Mouse (Mus musculus) MN1 (cell line): ENCODE measurements around the gene C2cd2l.
A peak's percentile ranks its signal among the peaks of the same experiment; 100 is the strongest.

Experiments
- DNase-seq: peaks from one replicate; pipeline ENCODE4 v3.0.0-alpha.2; 2016; ENCODE audit warnings: low spot score

C2cd2l gene

DNA sequence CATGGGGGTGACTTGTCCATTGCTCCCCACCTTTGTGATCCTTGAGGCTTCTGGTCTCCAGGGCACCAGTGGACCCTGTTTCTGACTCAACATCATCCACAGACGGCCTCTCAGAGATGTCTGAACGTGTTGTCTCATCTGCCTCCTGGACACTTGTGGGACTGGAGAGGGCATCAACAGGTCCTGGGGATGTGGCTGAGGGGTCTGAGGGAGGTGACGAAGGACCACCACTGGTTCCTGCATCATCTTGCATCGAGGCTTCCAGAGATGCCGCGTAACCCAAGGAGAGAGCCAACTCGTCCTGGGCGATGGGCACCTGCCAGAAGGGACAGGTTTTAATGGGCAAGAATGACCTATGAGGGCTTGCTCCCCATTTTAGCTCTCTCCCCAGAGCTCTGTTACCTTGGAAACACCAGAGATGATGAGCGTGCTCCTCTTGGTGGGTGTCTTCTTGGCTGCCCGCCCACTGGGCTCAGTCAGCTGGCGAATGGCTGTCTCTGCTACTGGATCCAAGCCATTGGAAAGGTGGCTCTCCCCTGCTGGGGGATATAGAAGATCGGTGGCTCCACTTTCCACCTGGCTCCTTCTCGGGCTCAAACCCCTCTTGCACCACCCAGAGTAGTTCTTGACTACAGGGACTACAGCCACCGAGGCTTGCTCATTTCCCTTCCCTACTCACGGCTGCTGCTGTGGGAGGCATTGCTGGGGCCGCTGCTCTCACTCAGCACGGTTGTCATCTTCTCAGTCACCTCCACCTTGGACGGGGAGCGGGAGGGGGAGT, 6.4 kb downstream of the C2cd2l start:
- DNase-seq: no peak

DNA sequence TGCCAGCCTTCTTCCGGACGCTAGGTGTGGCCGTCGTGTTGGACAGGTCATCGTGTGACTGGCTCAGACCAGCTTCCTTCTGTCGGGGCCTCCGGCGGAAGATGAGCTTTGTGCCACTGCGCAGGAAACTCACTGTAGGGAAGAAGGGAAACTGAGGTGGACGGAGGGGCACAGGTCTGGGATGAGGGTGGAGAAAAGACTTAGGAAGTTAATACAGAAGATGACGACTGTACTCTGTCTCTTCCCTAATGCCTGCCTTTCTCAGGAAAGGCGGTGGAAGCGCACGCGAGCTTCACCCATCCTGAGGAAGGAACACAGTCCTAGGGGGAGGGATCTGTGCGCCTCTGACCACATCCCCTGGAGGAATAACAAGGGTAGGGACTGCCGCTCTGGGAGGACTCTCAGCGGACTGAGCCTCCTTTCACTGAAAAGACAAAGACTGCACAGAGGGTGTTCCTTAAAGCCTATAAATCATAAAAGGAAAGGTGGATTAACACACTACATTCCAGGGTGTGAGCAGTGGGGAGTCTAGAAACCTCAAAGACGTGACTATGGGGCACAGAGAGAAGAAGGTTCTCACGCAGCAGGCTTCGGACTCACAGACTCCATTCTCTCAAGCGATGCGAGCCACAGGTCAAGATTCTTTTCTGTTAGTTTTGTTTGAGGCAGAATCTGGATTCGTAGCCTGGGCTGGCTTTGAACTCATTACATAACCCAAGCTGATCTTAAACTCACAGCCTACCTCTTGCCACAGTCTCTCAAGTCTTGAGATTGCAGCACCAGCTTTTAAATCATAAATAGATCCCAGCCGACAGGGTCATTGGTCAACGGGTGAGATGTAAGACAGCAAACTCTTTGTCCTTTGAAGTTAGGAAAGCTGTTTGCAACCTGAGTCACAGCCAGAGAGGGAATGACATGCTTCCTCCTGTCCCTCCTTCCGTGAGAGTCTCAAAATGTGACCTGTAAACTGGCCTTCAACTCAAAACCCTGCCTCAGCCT, 8.7 kb downstream of the C2cd2l start:
- no peak for DNase-seq

DNA sequence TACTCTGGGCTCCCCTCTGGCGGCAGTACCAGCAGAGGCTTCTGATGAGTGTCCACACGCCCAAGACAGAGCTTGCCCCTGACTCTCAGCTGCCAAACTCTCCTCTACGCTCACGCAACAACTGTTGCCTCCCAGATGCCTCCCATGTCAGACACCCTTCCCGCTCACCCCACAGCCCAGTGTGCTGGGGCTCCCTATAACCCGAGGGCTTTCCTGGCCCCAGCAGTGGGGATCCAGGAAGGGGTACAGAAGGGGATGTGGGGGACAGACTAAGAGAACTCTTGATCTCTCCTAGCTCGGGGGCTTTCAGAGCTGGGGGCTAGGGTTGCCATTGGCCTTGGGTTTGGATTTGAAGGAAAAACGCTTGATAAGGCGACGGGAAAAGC, 9.3 kb downstream of the C2cd2l start:
- DNase-seq: no peak

DNA sequence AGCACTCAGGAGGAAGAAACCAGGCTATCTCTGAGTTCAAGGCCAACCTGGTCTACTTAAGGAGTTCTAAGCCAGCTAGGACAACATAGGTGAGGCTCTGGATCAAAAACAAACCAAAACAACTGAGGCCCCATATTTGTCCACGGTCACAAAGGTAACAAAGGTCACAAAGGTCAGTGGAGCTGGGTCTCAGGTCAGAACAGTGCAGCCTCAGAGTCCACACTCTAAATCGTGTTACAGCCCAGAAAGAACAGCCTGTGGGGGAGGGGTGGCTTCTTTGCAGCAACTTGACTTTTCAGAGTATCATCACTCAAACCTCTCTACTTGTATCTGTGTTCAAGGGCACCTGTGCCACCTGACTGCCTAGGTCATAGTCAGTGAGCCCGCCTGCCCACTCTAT, 10.3 kb downstream of the C2cd2l start:
- DNase-seq: no peak

DNA sequence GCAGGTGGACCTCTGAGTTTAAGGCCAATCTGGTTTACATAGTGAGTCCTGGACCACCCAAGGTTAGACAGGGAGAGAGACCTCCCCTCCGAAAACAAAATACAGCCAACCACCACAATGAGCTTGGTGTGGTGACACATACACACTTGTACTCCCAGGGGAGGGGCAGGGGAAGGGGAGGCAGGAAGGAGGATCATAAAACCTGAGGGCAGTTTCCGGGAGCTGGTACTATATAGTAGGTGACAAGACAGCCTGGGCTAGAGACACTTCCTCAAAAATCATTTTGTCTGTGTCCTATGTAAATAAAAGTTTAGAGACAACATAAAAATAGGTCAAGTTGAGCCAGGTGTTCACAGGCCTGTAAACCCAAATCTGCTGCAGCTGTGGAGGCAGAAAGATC, 12.8 kb downstream of the C2cd2l start:
- DNase-seq: no peak

DNA sequence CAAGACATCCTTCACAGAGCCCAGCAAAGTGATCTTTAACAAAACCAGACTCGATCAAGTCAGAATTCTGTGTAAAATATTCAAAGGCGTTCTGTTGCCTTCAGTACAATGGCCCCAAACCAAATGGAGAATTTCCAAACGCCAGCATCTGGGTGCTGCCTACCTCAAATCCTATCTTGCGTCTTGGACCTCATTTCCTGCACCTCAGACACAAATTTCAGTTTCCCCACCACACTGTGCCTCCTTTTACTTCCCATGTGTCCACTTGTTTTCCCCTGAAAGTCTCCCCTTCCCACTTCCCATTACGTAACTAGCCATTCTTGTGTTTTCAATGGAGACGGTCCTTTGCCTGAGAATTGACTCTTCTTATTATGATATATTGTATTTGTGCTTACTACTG, 13.6 kb downstream of the C2cd2l start:
- DNase-seq: no peak

DNA sequence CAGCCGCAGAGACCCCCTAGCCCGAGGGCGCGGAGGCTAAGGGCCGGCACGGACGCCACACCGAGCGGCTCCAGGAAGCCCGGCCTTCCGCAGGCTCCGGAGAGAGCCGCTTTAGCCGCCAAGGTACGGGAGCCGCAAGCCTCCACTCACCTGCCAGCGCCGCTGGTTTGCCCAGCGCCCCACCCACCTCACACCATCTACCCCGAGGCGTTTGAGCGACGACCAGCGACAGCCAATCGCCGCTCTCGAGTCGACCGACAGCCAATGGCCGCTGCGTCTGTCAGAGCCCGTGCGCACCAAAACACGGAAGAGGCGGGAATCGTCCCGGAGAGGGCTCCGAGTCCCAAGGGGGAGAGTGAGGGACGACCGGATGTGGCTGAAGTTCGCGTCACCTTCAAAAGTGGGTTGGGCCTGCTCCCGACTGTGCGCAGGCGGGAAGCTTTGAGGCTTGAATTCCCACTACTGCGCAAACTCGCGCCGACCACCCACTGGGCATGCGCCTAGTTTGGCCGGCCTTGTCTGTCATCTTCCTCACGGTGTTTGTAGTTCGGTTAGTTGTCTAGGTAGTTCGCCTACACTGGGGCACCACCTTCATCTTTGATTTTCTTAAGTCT, 14.5 kb downstream of the C2cd2l start, which contains the start of gene Hinfp:
Gene Hinfp (minus strand): TSS at position 206 of the 614 bp plus-strand sequence.
- peak; percentile 100 for DNase-seq

DNA sequence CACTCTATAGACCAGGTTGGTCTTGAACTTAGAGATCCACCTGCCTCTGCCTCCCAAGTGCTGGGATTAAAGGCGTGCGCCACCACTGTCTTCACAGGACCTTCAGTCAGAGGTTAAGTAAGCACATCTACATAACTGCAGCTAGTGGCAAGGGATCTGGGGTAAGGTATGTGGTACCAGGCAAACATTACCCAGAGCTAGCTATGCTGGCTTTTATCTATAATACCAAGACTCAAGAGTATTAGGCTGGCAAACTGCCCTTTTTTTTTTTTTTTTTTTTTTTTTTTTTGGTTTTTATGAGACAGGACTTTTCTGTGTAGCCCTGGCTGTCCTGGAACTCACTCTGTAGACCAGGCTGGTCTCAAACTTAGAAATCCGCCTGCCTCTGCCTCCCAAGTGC, 20.1 kb downstream of the C2cd2l start:
- peak; percentile 34 for DNase-seq

DNA sequence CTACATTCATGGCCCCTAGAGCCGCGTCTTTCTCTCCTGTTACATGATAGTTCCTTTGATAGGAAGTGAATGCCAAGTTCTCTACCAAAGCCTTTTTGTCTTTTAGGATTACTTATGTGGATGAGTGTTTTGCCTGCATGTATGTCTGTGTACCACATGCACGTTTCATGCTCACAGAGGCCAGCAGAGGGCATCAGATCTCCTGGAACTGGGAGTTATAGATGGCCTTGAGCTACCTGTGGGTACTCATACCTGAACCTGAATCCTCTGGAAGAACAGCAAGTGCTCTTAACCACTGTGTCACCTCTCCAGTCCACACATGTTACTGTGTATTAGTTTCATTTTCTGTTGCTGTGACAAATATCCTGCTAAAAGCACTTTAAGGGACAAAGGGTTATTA, 27.6 kb downstream of the C2cd2l start:
- peak; percentile 38 for DNase-seq

DNA sequence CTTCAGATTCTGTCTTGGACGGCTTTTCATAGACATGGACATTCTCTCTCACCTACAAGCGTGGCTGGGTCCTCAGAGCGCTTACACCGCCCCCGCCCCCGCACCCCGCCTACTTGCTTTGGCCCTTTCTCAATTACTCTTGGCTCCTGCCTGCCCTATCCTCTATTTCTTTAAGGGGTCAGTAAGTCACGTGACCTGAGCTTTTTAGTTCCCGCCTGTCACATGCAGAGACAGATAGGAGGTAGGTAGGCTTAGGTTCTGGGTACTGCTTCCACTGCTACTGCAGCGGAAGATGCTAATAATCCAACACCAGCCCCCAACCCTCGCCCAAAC, 31.2 kb downstream of the C2cd2l start:
- DNase-seq: no peak

DNA sequence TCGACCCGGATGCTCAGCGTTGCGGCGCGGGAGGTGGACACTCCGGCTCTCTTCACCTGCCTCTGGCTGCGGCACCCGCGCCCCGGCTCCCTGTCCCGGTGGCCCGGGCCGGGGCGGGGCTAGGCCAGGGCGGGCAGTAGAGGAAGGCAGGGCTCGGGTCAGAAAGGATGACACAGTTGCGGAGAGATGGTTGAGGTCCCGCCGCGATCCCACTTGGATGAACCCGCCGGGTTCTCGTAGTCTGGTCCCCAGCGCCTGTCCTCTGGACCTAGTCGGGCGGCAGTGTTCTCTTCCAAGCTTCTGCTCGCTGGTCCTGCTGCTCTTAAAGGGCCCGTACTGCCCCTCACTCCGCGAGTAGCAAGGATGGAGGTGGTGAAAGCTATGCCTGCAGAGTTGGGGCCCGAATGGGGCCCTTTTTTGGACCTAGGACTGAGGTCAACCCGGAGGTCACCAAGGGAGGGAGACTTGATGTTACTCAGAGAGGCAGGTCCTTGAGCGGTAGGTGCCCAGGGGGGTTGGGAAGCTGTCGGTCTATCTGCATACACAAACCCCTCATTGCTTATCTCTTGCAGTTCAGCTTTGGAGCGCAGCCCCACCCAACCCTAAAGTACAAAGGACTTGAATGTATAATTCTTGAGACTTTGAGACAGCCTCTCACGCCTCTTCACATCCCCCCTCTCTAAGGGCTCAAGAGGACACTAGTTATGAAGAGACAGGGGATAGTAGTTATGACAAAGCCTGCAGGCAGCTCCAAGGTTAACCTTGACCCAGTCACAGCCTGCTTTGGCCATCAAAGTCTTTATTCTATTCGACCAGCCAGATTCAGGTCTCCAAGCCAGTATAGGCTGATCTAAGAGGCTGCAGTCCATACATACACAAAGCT, 31.8 kb downstream of the C2cd2l start, which contains the start of gene Abcg4:
Gene Abcg4 (minus strand): TSS at position 540 of the 883 bp plus-strand sequence.
- DNase-seq: peak; percentile 56

DNA sequence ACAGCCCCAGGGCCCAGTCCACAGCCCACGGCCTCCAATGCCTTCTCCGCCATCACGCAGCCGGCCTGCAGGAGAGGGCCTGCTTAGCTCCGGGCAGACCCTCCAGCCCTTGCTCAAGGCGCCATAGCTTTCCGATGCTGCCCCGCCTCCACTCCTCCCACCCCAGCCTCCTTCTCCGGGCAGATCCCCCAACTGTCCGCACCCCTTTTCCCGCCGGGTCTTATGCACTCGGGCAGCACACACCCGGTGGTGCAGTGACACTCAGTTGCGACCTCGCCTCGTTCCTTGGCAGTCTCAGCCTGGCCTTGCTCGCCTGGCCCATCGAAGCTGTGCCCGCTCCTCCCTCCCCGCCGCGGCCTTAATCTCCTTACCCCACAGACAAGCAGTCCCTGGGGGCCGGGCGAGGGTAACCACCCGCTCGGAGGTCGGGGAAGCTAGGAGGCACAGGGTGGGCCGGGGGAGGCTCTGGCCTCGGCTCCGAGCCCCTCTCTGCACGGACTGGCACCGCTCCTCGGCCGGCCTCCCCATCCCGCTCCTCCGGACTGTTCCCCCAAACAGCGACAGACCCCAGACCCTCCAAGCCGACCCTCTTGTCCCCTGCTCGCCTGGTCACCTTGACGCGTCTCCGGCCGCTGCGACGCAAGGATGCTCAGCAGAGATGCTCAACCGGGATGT, 32.5 kb downstream of the C2cd2l start:
- peak; percentile 77 for DNase-seq

DNA sequence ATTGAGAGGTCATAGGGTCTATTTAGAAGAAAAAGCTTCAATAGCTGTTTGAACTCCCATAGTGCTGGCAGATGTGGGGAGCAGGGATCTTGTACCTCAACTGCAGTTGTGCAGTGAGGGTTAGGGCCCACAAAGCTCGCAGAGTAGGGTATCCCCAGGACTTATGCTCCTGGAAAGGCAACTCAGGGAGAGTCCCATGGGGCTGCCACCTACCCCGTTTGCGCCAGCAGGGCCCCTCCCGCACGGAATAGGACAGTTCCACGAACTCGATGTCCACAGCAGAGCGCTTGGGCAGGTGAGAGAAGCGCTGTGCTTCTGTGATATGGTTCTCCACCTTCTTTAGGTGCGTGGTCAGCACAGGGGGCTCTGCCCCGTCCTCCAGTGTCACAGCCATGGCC, 33.1 kb downstream of the C2cd2l start:
- no peak for DNase-seq

DNA sequence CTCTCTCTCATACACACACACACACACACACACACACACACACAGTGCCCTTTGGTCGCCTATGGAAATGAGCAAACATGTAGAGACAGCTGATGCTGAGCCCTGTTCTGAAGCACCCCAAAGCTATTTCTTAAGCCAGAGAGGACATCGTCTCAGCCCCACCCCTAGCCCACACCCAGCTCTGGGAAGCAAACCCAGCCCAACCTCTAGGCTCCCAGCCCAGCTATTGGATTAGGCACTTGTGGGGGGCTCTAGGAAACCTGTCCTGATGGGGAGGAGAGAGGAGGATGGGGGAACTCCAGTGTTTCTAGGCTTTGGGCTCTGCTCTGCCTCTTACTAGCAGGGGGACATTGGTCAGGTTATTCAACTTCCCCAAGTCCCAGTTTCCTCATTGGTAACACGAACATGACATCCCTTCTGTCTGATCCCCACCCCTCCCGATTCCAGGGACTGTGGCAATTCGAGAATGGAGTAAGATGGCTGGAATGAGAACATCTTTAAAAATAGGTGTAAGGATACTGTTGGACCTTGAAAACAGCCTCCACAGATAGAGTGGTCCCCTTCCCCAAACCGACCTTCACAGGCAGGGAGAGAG, 33.7 kb downstream of the C2cd2l start:
- no peak for DNase-seq

DNA sequence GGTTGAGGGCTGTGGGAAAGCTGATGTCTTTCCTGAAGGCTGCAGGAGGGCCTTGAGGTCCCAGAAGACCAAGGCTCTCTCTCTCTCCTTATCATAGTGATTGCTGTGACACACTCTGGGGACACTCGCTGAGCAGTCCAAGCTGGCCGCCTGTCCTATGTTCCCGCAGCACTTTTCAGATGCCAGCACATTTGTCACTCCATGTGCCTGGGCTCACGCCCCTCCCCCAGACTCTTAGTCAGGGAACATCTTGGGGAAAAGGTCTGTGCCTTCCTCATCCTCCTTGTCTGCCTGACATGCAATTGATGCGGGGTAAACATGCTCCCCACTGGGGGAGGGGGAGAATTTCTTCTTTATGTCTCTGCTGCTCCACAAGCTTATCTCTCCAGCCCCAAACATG, 36.9 kb downstream of the C2cd2l start:
- DNase-seq: no peak

DNA sequence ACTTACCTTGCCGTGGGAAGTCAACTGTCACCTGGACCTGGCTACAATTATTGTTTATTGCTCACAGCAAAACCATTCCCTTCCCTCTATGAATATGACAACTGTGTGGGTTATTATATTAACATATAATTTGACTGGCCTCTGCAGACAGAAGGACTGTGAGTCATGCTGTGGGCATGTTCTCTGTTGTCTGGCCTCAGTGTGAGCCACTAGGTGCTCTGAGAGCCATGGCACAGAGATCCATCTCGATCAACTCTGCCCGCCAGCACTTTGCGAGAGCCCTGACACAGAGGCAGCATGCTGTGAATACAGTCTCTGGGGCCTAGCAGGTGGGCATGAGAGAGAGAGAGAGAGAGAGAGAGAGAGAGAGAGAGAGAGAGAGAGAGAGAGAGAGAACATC, 50.1 kb downstream of the C2cd2l start:
- DNase-seq: no peak

DNA sequence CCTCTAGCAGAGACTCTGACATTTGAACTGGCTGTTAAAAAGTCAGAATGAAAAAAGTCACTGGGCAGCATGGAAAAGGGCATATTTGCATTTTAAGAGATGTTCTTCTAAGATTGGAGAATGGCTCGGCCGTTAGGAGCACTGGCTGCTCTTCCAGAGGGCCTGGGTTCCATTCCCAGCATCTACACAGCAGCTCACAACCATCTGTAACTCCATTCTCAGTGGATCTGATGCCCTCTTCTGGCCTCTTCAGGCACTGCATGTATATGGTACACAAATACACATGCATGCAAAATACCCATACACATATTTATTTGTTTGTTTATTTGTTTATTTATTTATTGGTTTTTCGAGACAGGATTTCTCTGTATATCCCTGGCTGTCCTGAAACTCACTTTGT, 51.0 kb downstream of the C2cd2l start:
- peak; percentile 17 for DNase-seq

DNA sequence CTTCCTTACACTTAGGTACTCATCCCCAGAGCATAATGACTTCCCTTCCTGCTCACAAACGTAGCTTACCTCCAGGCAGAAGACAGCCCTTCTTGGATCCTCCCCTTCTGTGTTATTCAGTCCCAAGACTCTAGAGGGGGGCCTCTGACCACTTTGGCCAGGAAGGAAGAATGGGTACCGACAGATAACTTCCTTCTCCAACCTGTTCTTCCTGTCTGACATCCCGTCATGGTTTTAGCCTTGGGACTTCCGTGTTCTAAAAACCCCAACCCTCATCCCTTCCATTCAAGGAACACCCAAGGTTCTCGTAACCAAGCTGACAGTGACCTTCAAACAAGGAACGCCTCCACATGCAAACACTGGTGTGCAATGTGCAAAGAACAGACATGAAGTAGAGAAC, 51.7 kb downstream of the C2cd2l start, which contains the start of gene Nlrx1:
Gene Nlrx1 (minus strand): TSS at position 168 of the 400 bp plus-strand sequence.
- no peak for DNase-seq

DNA sequence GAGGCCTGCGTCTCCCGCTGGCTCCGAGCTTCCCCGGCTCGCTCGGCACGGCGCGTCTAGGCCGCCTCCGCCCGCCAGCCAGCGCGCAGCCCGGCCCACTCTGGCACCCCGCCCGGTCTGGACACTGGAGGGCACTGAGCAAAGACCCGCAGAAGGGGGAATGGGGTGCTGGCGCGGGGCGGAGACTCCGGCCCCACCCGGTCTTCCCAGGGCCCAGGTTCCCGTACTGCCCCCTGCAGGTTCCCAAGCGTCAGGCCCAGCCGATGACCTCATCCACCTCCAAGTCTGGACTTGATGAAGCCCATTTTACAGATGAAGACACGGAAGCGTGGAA, 52.1 kb downstream of the C2cd2l start:
- DNase-seq: peak; percentile 90

DNA sequence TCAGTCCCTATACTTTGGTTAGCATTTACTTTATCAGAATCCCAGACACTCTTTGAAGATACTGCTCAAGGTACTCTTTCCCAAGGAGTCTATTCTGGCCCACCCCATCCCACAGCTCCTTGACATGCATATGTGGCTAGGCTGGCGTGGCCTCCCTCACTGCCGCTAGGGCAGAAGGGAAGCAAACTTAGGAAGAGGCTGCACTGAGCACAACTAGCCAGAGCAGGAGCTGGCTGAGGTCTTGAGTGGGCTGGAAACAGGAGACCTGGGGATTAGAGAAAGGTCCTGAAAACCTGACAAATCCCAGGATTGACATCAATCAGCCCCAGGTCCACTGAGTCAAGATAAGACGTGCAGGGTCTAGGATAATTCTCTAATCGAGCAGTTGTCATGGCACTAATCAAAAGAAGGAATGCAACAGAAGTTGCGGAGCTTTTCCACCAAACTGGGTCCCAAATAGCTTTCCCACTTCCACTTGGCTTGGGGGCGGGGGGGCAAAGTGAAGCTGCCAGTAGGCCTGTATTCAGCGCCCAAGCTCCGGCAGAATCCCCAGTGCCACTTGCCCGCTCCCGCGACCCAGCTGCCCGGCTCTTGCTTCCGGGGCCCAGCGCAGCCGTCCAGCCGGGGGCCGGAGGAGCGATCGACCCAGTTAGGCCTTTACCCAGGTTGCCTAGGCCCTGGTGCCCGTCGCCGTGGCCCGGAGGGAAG, 52.6 kb downstream of the C2cd2l start:
- DNase-seq: peak; percentile 59
